Mouse (Mus musculus) cortical plate, adult 2 months (tissue): ENCODE data around the gene Pnkd.

Experiments used
- CTCF ChIP-seq: fragments of 200-500 bp; IDR thresholded peaks from 2 replicates; pipeline ENCODE4 v1.5.1; 2011; ENCODE audit warnings: mild to moderate bottlenecking, control low read depth, low read length; ENCODE audit not compliant: insufficient read depth; ENCODE audit errors: extremely low read depth
- POLR2A ChIP-seq: fragments of 200-500 bp; IDR thresholded peaks from 2 replicates; pipeline ENCODE4 v1.6.1; 2011; ENCODE audit warnings: mild to moderate bottlenecking, low read length, control low read depth; ENCODE audit not compliant: insufficient read depth; ENCODE audit errors: extremely low read depth

DNA sequence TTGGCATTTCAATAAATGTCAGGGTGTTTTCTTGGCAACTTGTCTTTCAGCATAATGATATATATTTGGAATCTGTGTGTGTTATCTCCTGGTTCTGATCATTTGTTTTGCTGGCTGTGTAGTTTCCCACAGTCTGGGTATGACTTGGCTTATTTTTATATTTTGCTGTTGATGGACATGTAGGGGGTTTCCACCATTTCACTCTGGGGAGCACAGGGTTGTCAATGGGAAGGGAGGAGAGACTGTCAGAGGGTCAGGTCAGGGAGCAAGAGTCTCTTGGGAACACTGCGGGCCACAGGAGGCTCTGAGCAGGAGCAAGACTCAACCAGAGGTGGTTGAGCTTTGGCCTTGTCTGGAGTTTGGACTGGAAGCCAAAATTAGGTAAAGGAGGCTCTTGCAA, 57.6 kb downstream of the Pnkd start:
- no peak for TF ChIP-seq CTCF
- TF ChIP-seq POLR2A, result no peak
